18 mouse cellular contexts compared by ENCODE assay signal in genomic region chr1:25181881-25182280, GRCm38 (mm10).
"Had no signal": no experiment of that assay in that cellular context is flagged by ENCODE, and none has a peak within 500 bp of the region (broad histone marks: within the 10 kb centered on the region; RNA-seq: fewer than 3 reads in every experiment).

No protein-coding gene starts in this region.

- H3K9ac ChIP-seq: kidney, embryonic 15.5 days; liver, embryonic 13.5 days; midbrain, embryonic 12.5 days; neural tube, embryonic 12.5 days; neural tube, embryonic 15.5 days had no signal

- DNase-seq: kidney, adult 8-10 months; kidney, postnatal 10 days; kidney, postnatal 36 days; liver, embryonic 13.5 days; lung, adult 2 months; lung, postnatal 14 days; lung, postnatal 4 days; right cerebral cortex, adult 18-20 months; right cerebral cortex, postnatal 14 days; right cerebral cortex, postnatal 4 days; thymus, adult 2 months; thymus, postnatal 14 days; thymus, postnatal 4 days had no signal

- H3K4me1 ChIP-seq: kidney, embryonic 15.5 days; liver, embryonic 13.5 days had no signal

- H3K27ac ChIP-seq: kidney, embryonic 15.5 days; liver, embryonic 13.5 days; midbrain, embryonic 12.5 days; neural tube, embryonic 12.5 days; neural tube, embryonic 15.5 days; stomach, postnatal 0 days had no signal

- H3K36me3 ChIP-seq: kidney, embryonic 15.5 days; liver, embryonic 13.5 days; midbrain, embryonic 12.5 days; neural tube, embryonic 12.5 days; neural tube, embryonic 15.5 days had no signal

- H3K27me3 ChIP-seq: kidney, embryonic 15.5 days; liver, embryonic 13.5 days; midbrain, embryonic 12.5 days; neural tube, embryonic 12.5 days; neural tube, embryonic 15.5 days had no signal

- H3K4me2 ChIP-seq: kidney, embryonic 15.5 days; liver, embryonic 13.5 days; midbrain, embryonic 12.5 days; neural tube, embryonic 12.5 days; neural tube, embryonic 15.5 days had no signal

- H3K4me3 ChIP-seq: kidney, embryonic 15.5 days; liver, embryonic 13.5 days; midbrain, embryonic 12.5 days; neural tube, embryonic 12.5 days; neural tube, embryonic 15.5 days had no signal

- H3K9me3 ChIP-seq: kidney, embryonic 15.5 days; liver, embryonic 13.5 days; midbrain, embryonic 12.5 days; neural tube, embryonic 12.5 days; neural tube, embryonic 15.5 days had no signal
